Mouse (Mus musculus): ENCODE measurements around the gene Gm37240. TPM values are rescaled to one million over a fixed set of nuclear protein-coding genes. Genes with fewer than 3 reads are reported as not detected.

Gm37240 gene
- polyA plus RNA-seq, 1 experiment, result 0.91 TPM

- Histone ChIP-seq H3K4me1 (ENCODE audit: control insufficient read depth, insufficient read depth, low read length) (no peaks in the 10 kb centered on the region), H3K36me3 (ENCODE audit: control insufficient read depth, insufficient read depth, low read length, poor library complexity, severe bottlenecking) (no peaks in the 10 kb centered on the region), H3K27ac (ENCODE audit: insufficient read depth, low read length) (no peak overlapping the region), H3K4me3 (ENCODE audit: low read depth, low read length) (no peak overlapping the region), H3K27me3 (ENCODE audit: control insufficient read depth, insufficient read depth, low read length, poor library complexity, severe bottlenecking) (no peaks in the 10 kb centered on the region), H3K9ac (ENCODE audit: low read depth, poor library complexity, severe bottlenecking) (no peak overlapping the region), H3K9me3 (replicated peaks; ENCODE audit: control insufficient read depth, insufficient read depth, low read length, poor library complexity, severe bottlenecking) (no peaks in the 10 kb centered on the region)
- TF ChIP-seq POLR2A (IDR thresholded peaks at IDR 0.05; ENCODE audit: insufficient read depth, low read length) (no peak), CTCF (IDR thresholded peaks at IDR 0.05; ENCODE audit: low read depth, low read length) (no peak), EP300 (IDR thresholded peaks at IDR 0.05; ENCODE audit: insufficient read depth, low read depth, low read length) (no peak)
Observed at GRCm38 (mm10) chr3:85514700-85515099, 372.6 kb downstream of the Gm37240 start.

GRCm38 (mm10) chr3:85508717-85509279, 378.5 kb downstream of the Gm37240 start:
- H3K4me3 ChIP-seq (ENCODE audit: low read depth, low read length), result no peak overlapping the region
- no peaks in the 10 kb centered on the region for H3K4me1 ChIP-seq (ENCODE audit: control insufficient read depth, insufficient read depth, low read length)
- no peaks in the 10 kb centered on the region for H3K36me3 ChIP-seq (ENCODE audit: control insufficient read depth, insufficient read depth, low read length, poor library complexity, severe bottlenecking)
- no peak overlapping the region for H3K9ac ChIP-seq (ENCODE audit: low read depth, poor library complexity, severe bottlenecking)
- no peaks in the 10 kb centered on the region for H3K27me3 ChIP-seq (ENCODE audit: control insufficient read depth, insufficient read depth, low read length, poor library complexity, severe bottlenecking)
- H3K9me3 ChIP-seq (replicated peaks; ENCODE audit: control insufficient read depth, insufficient read depth, low read length, poor library complexity, severe bottlenecking), result no peaks in the 10 kb centered on the region
- H3K27ac ChIP-seq (ENCODE audit: insufficient read depth, low read length), result no peak overlapping the region
- no peak for TF ChIP-seq CTCF (IDR thresholded peaks at IDR 0.05; ENCODE audit: low read depth, low read length)
- no peak for TF ChIP-seq EP300 (IDR thresholded peaks at IDR 0.05; ENCODE audit: insufficient read depth, low read depth, low read length)
- TF ChIP-seq POLR2A (IDR thresholded peaks at IDR 0.05; ENCODE audit: insufficient read depth, low read length), result no peak

- Histone ChIP-seq H3K36me3 (ENCODE audit: control insufficient read depth, insufficient read depth, low read length, poor library complexity, severe bottlenecking) (no peaks in the 10 kb centered on the region), H3K4me1 (ENCODE audit: control insufficient read depth, insufficient read depth, low read length) (no peaks in the 10 kb centered on the region)
Observed at GRCm38 (mm10) chr3:85500096-85500495, 387.2 kb downstream of the Gm37240 start.

GRCm38 (mm10) chr3:85496146-85496545, 391.2 kb downstream of the Gm37240 start:
- TF ChIP-seq CTCF (IDR thresholded peaks at IDR 0.05; ENCODE audit: low read depth, low read length) (no peak), EP300 (IDR thresholded peaks at IDR 0.05; ENCODE audit: insufficient read depth, low read depth, low read length) (no peak), POLR2A (IDR thresholded peaks at IDR 0.05; ENCODE audit: insufficient read depth, low read length) (no peak)
- H3K4me3 ChIP-seq (ENCODE audit: low read depth, low read length), result no peak overlapping the region
- no peaks in the 10 kb centered on the region for H3K9me3 ChIP-seq (replicated peaks; ENCODE audit: control insufficient read depth, insufficient read depth, low read length, poor library complexity, severe bottlenecking)
- H3K9ac ChIP-seq (ENCODE audit: low read depth, poor library complexity, severe bottlenecking), result no peak overlapping the region
- no peaks in the 10 kb centered on the region for H3K36me3 ChIP-seq (ENCODE audit: control insufficient read depth, insufficient read depth, low read length, poor library complexity, severe bottlenecking)
- no peaks in the 10 kb centered on the region for H3K27me3 ChIP-seq (ENCODE audit: control insufficient read depth, insufficient read depth, low read length, poor library complexity, severe bottlenecking)
- H3K27ac ChIP-seq (ENCODE audit: insufficient read depth, low read length), result no peak overlapping the region
- H3K4me1 ChIP-seq (ENCODE audit: control insufficient read depth, insufficient read depth, low read length), result no peaks in the 10 kb centered on the region

More at GRCm38 (mm10) chr3:85500096-85500495, 387.2 kb downstream of the Gm37240 start:
- H3K9ac ChIP-seq (ENCODE audit: low read depth, poor library complexity, severe bottlenecking), result no peak overlapping the region
- H3K9me3 ChIP-seq (replicated peaks; ENCODE audit: control insufficient read depth, insufficient read depth, low read length, poor library complexity, severe bottlenecking), result no peaks in the 10 kb centered on the region
- H3K27me3 ChIP-seq (ENCODE audit: control insufficient read depth, insufficient read depth, low read length, poor library complexity, severe bottlenecking), result no peaks in the 10 kb centered on the region
- no peak overlapping the region for H3K4me3 ChIP-seq (ENCODE audit: low read depth, low read length)
- TF ChIP-seq EP300 (IDR thresholded peaks at IDR 0.05; ENCODE audit: insufficient read depth, low read depth, low read length) (no peak), POLR2A (IDR thresholded peaks at IDR 0.05; ENCODE audit: insufficient read depth, low read length) (no peak), CTCF (IDR thresholded peaks at IDR 0.05; ENCODE audit: low read depth, low read length) (no peak)
- H3K27ac ChIP-seq (ENCODE audit: insufficient read depth, low read length), result no peak overlapping the region

GRCm38 (mm10) chr3:85493796-85494195, 393.5 kb downstream of the Gm37240 start:
- Histone ChIP-seq H3K9me3 (replicated peaks; ENCODE audit: control insufficient read depth, insufficient read depth, low read length, poor library complexity, severe bottlenecking) (no peaks in the 10 kb centered on the region), H3K27ac (ENCODE audit: insufficient read depth, low read length) (no peak overlapping the region), H3K36me3 (ENCODE audit: control insufficient read depth, insufficient read depth, low read length, poor library complexity, severe bottlenecking) (no peaks in the 10 kb centered on the region), H3K9ac (ENCODE audit: low read depth, poor library complexity, severe bottlenecking) (no peak overlapping the region), H3K27me3 (ENCODE audit: control insufficient read depth, insufficient read depth, low read length, poor library complexity, severe bottlenecking) (no peaks in the 10 kb centered on the region), H3K4me3 (ENCODE audit: low read depth, low read length) (no peak overlapping the region), H3K4me1 (ENCODE audit: control insufficient read depth, insufficient read depth, low read length) (no peaks in the 10 kb centered on the region)
- TF ChIP-seq POLR2A (IDR thresholded peaks at IDR 0.05; ENCODE audit: insufficient read depth, low read length) (no peak), EP300 (IDR thresholded peaks at IDR 0.05; ENCODE audit: insufficient read depth, low read depth, low read length) (no peak), CTCF (IDR thresholded peaks at IDR 0.05; ENCODE audit: low read depth, low read length) (no peak)

GRCm38 (mm10) chr3:85490204-85490603, 397.1 kb downstream of the Gm37240 start:
- no peak for TF ChIP-seq EP300 (IDR thresholded peaks at IDR 0.05; ENCODE audit: insufficient read depth, low read depth, low read length)
- no peak for TF ChIP-seq POLR2A (IDR thresholded peaks at IDR 0.05; ENCODE audit: insufficient read depth, low read length)
- no peak for TF ChIP-seq CTCF (IDR thresholded peaks at IDR 0.05; ENCODE audit: low read depth, low read length)
- no peak overlapping the region for H3K27ac ChIP-seq (ENCODE audit: insufficient read depth, low read length)
- H3K27me3 ChIP-seq (ENCODE audit: control insufficient read depth, insufficient read depth, low read length, poor library complexity, severe bottlenecking), result no peaks in the 10 kb centered on the region
- no peaks in the 10 kb centered on the region for H3K36me3 ChIP-seq (ENCODE audit: control insufficient read depth, insufficient read depth, low read length, poor library complexity, severe bottlenecking)
- H3K9ac ChIP-seq (ENCODE audit: low read depth, poor library complexity, severe bottlenecking), result no peak overlapping the region
- H3K4me3 ChIP-seq (ENCODE audit: low read depth, low read length), result no peak overlapping the region
- no peaks in the 10 kb centered on the region for H3K9me3 ChIP-seq (replicated peaks; ENCODE audit: control insufficient read depth, insufficient read depth, low read length, poor library complexity, severe bottlenecking)
- H3K4me1 ChIP-seq (ENCODE audit: control insufficient read depth, insufficient read depth, low read length), result no peaks in the 10 kb centered on the region

Data from ES-Bruce4 (cell line).